Comparison of ENCODE assay signal across 16 mouse cellular contexts in genomic region chr10:34461451-34461850, GRCm38 (mm10). TPM values are rescaled to one million over a fixed set of nuclear protein-coding genes. Genes with fewer than 3 reads are reported as not detected.
DNase-seq lines count a peak whose midpoint lies in the region; ATAC-seq lines count a peak whose summit lies in the region.
"Had no signal": no experiment of that assay in that cellular context is flagged by ENCODE, and none has a peak within 500 bp of the region (broad histone marks: within the 10 kb centered on the region; RNA-seq: fewer than 3 reads in every experiment).

No protein-coding gene starts in this region.

- ATAC-seq in embryonic facial prominence, embryonic 14.5 days (ENCODE audit: low read depth) = no peak
- ATAC-seq: inflammation-experienced regulatory T-cells, adult 6 months had no signal

- H3K9me3 ChIP-seq in embryonic facial prominence, embryonic 14.5 days (ENCODE audit: control insufficient read depth, low read length) = no peaks in the 10 kb centered on the region
- no peaks in the 10 kb centered on the region for H3K9me3 ChIP-seq in embryonic facial prominence, embryonic 10.5 days
- H3K9me3 ChIP-seq: embryonic facial prominence, embryonic 13.5 days; forebrain, embryonic 10.5 days; heart, embryonic 10.5 days had no signal

- no peaks in the 10 kb centered on the region for H3K27me3 ChIP-seq in embryonic facial prominence, embryonic 14.5 days (replicated peaks; ENCODE audit: control insufficient read depth, insufficient read depth, low read length)
- no peaks in the 10 kb centered on the region for H3K27me3 ChIP-seq in embryonic facial prominence, embryonic 10.5 days (replicated peaks; ENCODE audit: low read depth, poor library complexity, severe bottlenecking)
- H3K27me3 ChIP-seq: embryonic facial prominence, embryonic 13.5 days had no signal

- H3K4me1 ChIP-seq in embryonic facial prominence, embryonic 14.5 days (ENCODE audit: control insufficient read depth, insufficient read depth, low read length) = no peaks in the 10 kb centered on the region
- no peaks in the 10 kb centered on the region for H3K4me1 ChIP-seq in embryonic facial prominence, embryonic 10.5 days
- H3K4me1 ChIP-seq: embryonic facial prominence, embryonic 13.5 days; forebrain, embryonic 10.5 days; heart, embryonic 10.5 days had no signal

- H3K4me2 ChIP-seq in embryonic facial prominence, embryonic 14.5 days (ENCODE audit: low read depth, low read length) = no peak overlapping the region
- H3K4me2 ChIP-seq: embryonic facial prominence, embryonic 13.5 days; midbrain, embryonic 11.5 days had no signal

- H3K4me3 ChIP-seq in embryonic facial prominence, embryonic 14.5 days (ENCODE audit: low read depth, low read length) = no peak overlapping the region
- H3K4me3 ChIP-seq in embryonic facial prominence, embryonic 10.5 days = no peak overlapping the region
- H3K4me3 ChIP-seq: embryonic facial prominence, embryonic 13.5 days; forebrain, embryonic 10.5 days; heart, embryonic 10.5 days had no signal

- peak; percentile 44 for DNase-seq in embryonic facial prominence, embryonic 14.5 days (ENCODE audit: low spot score)
- DNase-seq in embryonic facial prominence, embryonic 10.5 days (ENCODE audit: low spot score) = no peak
- peak; percentile 7 to 34 for DNase-seq in kidney, postnatal 36 days
- DNase-seq in kidney, adult 9 months = no peak
- peak; percentile 39 for DNase-seq in NIH3T3 (ENCODE audit: low read depth)
- peak; percentile 35 for DNase-seq in lung, postnatal 14 days
- no peak for DNase-seq in gastrocnemius, adult 18-20 months (ENCODE audit: low spot score)
- DNase-seq: layer of hippocampus, adult 9-11 months; right cerebral cortex, adult 18-20 months; thymus, postnatal 4 days had no signal

- WGBS in embryonic facial prominence, embryonic 14.5 days = 49% methylated on average over 4 of the region's 4 CpGs
- WGBS in embryonic facial prominence, embryonic 10.5 days = 82% methylated on average over 4 of the region's 4 CpGs

- H3K36me3 ChIP-seq in embryonic facial prominence, embryonic 14.5 days (ENCODE audit: control insufficient read depth, insufficient read depth, low read length) = no peaks in the 10 kb centered on the region
- H3K36me3 ChIP-seq in embryonic facial prominence, embryonic 10.5 days (replicated peaks) = no peaks in the 10 kb centered on the region
- H3K36me3 ChIP-seq: embryonic facial prominence, embryonic 13.5 days; forebrain, embryonic 10.5 days; heart, embryonic 10.5 days had no signal

- no peak overlapping the region for H3K27ac ChIP-seq in embryonic facial prominence, embryonic 14.5 days (replicated peaks; ENCODE audit: low read depth, low read length)
- no peak overlapping the region for H3K27ac ChIP-seq in embryonic facial prominence, embryonic 10.5 days (replicated peaks)
- H3K27ac ChIP-seq: embryonic facial prominence, embryonic 13.5 days; forebrain, embryonic 10.5 days; heart, embryonic 10.5 days had no signal

- no peak overlapping the region for H3K9ac ChIP-seq in embryonic facial prominence, embryonic 14.5 days (ENCODE audit: low read depth, low read length)
- H3K9ac ChIP-seq: embryonic facial prominence, embryonic 13.5 days had no signal

RNA-seq across cellular contexts. Expression of gene Frk, which starts 21.7 kb away (rescaled TPM):
- 12.2 and 12.9 TPM in 2 replicates for polyA plus RNA-seq in embryonic facial prominence, embryonic 14.5 days (2014; fragmentation: Nextera tagmentation; extraction: Ambion mirVana)
- 5.0 and 6.1 TPM in 2 replicates for polyA plus RNA-seq in embryonic facial prominence, embryonic 10.5 days (2016; fragmentation: Nextera tagmentation; extraction: Ambion mirVana)
- under 1 TPM; 0.53 to 0.69 TPM for total RNA-seq in gastrocnemius, adult 18-20 months (2021)
- total RNA-seq: common myeloid progenitor, adult 5-6 weeks had no signal
- polyA plus RNA-seq: inflammation-experienced regulatory T-cells, adult 6 months had no signal

RNA-seq across cellular contexts. Expression of gene Nt5dc1, which starts 43.1 kb away (rescaled TPM):
- polyA plus RNA-seq in embryonic facial prominence, embryonic 14.5 days (2014; fragmentation: Nextera tagmentation; extraction: Ambion mirVana) = 8.9 and 11.7 TPM in 2 replicates
- 7.7 and 8.8 TPM in 2 replicates for polyA plus RNA-seq in embryonic facial prominence, embryonic 10.5 days (2016; fragmentation: Nextera tagmentation; extraction: Ambion mirVana)
- total RNA-seq in gastrocnemius, adult 18-20 months (2021) = 1 to 10 TPM; 4.6 to 5.2 TPM

Comparison
In these comparisons a context has a peak if more than half of its experiments do, and no peak if none do; other contexts are left out.
1. DNase-seq: peak in embryonic facial prominence, embryonic 14.5 days (single experiment), kidney, postnatal 36 days (2 of 2), NIH3T3 (single experiment) and lung, postnatal 14 days (single experiment); none in embryonic facial prominence, embryonic 10.5 days (single experiment), kidney, adult 9 months (single experiment) and gastrocnemius, adult 18-20 months (single experiment).